Mouse (Mus musculus): ENCODE measurements around the gene Gm28035. TPM values are rescaled to one million over a fixed set of nuclear protein-coding genes. Genes with fewer than 3 reads are reported as not detected.

Gm28035 gene
- polyA plus RNA-seq, 1 experiment from 2014 or later: 0.19 TPM

DNA sequence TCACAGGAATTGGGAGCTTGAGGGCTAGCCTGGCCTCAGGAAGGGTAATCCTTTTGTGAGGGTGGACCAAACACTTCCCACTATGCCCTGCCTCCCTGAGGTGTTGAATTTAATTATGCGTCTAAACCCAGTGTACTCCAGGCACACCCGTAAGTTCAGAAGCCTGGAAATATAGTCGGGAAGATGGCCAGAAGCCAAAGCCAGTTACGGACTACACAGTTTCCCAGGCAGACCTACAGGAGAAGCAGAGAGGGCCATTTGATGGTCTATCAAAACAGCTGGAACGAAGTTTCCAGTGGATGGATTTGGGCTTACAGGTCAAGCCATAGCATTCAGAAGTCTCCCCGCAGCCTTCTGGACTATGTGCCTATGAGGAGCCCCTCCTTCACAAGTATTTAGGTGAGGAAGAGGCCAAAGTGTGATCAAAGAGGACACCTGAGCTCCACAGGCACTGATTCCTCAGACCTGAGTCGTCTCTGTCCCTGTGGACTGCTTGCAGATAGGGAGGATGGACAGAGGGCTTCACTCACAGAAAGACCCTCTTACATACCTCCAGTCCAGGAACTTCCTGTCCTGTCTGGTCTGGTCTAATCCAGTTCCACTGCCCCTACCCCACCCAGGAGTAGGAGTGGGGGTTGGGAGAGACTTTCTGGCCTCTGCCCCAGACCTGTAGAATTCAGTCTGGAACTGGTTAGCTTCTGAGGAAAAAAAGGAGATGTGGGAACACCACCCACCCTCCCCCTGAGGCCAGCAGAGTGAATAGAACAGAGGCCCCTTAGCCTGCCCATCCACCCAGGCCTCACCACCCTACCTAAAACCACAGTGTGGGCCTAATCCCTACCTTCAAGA is 24.5 kb downstream of the Gm28035 start:
- H3K4me3 ChIP-seq: no peak overlapping the region
- no peaks in the 10 kb centered on the region for H3K27me3 ChIP-seq (replicated peaks)
- H3K36me3 ChIP-seq: peaks cover 50% of the 10 kb centered on the region
- H3K4me2 ChIP-seq: 0 out of 2 replicates have a peak overlapping the region, but pooled peaks have one; percentile 55
- peak overlapping the region; percentile 75 for H3K9ac ChIP-seq
- H3K9me3 ChIP-seq: no peaks in the 10 kb centered on the region
- 49% methylated on average over 7 of the region's 7 CpGs for WGBS
- no peak for ATAC-seq (ENCODE audit: extremely low read depth, insufficient number of reproducible peaks, low FRiP score, low TSS enrichment)
- peak overlapping the region; percentile 99 for H3K27ac ChIP-seq (replicated peaks)
- peaks cover 76% of the 10 kb centered on the region for H3K4me1 ChIP-seq

DNA sequence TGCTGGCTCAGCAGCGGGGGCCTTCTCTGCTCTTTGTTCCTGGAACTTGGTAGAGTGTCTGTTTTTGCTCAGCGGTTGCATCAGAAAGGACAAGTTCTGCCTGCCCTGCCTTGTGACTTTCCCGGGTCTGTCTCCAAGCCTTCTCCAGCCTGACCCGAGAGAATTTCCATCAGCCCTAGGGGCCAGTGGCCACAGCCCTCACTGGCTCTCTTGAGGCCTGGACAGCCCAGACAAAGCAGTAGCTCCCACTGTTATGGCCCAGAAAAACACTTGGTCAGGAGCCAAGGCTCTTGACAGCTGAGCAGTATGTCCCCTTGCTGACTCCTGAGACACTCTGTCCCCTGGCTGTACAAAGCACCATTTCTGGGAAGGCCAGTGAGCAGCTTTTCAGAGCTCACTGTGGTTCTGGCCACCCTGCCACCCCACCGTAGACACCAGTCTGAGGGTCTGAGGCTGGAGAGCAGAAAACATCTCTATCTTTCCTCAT is 25.4 kb downstream of the Gm28035 start, which contains the start of gene Phyhd1:
Gene Phyhd1 (plus strand): TSS at position 437 of the 487 bp plus-strand sequence.
- 21% methylated on average over 5 of the region's 5 CpGs for WGBS
- H3K9me3 ChIP-seq: no peaks in the 10 kb centered on the region
- ATAC-seq (ENCODE audit: extremely low read depth, insufficient number of reproducible peaks, low FRiP score, low TSS enrichment): no peak
- H3K4me2 ChIP-seq: peak within 1 kb of the TSS; percentile 55
- H3K4me3 ChIP-seq: peak within 1 kb of the TSS; percentile 32
- no peaks in the 10 kb centered on the region for H3K27me3 ChIP-seq (replicated peaks)
- H3K9ac ChIP-seq: peak within 1 kb of the TSS; percentile 75
- peak within 1 kb of the TSS; percentile 99 for H3K27ac ChIP-seq (replicated peaks)
- H3K36me3 ChIP-seq: peaks cover 41% of the 10 kb centered on the region
- peaks cover 75% of the 10 kb centered on the region for H3K4me1 ChIP-seq

DNA sequence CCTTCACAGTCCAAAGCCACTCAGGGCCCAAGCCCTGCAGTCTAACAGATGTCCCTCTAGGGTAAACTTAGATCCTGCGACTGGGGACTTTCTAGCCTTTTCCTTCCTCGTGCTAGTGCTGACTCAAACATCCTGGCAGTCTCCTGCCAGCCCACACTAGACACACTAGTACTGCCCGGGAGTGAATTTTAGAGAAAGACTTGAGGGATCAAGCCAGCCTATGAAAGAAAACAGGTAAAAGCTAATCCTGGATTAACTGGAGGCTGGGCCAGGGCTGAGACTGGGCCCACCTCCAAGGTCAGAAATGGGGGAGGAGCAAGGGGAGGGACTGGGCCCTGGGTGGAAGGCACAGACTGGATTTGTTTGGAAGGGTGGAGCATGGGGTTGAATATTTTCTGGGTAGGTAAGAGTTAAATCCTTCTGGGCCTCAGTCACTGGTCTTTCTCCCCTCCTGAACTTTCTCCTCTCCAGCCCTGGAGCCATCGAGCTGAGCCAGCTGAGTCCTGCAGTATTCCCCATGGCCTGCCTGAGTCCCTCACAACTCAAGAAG is 26.1 kb downstream of the Gm28035 start:
- no peaks in the 10 kb centered on the region for H3K27me3 ChIP-seq (replicated peaks)
- H3K4me2 ChIP-seq: peak overlapping the region; percentile 55
- no peaks in the 10 kb centered on the region for H3K9me3 ChIP-seq
- ATAC-seq (ENCODE audit: extremely low read depth, insufficient number of reproducible peaks, low FRiP score, low TSS enrichment): no peak
- H3K4me3 ChIP-seq: peak overlapping the region; percentile 32
- 13% methylated on average over 4 of the region's 4 CpGs for WGBS
- peak overlapping the region; percentile 75 for H3K9ac ChIP-seq
- peaks cover 75% of the 10 kb centered on the region for H3K4me1 ChIP-seq
- peak overlapping the region; percentile 99 for H3K27ac ChIP-seq (replicated peaks)
- peaks cover 34% of the 10 kb centered on the region for H3K36me3 ChIP-seq

DNA sequence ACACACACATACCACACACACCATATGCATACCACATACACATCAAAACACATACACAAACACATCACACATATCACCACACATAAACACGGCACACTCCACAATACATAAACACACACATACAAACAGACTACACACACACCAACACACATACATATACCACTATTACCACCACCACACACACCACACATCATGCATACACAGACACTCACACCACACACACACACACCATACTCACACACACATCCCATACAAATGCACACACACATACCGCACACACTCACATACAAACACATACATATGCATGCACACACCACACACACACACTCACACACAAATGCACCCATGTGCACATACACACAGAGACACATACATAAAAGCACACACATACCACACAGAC is 27.1 kb downstream of the Gm28035 start:
- H3K27ac ChIP-seq (replicated peaks): peak overlapping the region; percentile 99; the same call in 1 of the 2 replicates
- H3K36me3 ChIP-seq: peaks cover 29% of the 10 kb centered on the region
- H3K4me3 ChIP-seq: no peak overlapping the region
- no peaks in the 10 kb centered on the region for H3K9me3 ChIP-seq
- no peak overlapping the region for H3K4me2 ChIP-seq
- 95% methylated on average over 2 of the region's 2 CpGs for WGBS
- no peak for ATAC-seq (ENCODE audit: extremely low read depth, insufficient number of reproducible peaks, low FRiP score, low TSS enrichment)
- peaks cover 68% of the 10 kb centered on the region for H3K4me1 ChIP-seq
- 0 out of 2 replicates have a peak overlapping the region, but pooled peaks have one; percentile 2 for H3K9ac ChIP-seq
- no peaks in the 10 kb centered on the region for H3K27me3 ChIP-seq (replicated peaks)

DNA sequence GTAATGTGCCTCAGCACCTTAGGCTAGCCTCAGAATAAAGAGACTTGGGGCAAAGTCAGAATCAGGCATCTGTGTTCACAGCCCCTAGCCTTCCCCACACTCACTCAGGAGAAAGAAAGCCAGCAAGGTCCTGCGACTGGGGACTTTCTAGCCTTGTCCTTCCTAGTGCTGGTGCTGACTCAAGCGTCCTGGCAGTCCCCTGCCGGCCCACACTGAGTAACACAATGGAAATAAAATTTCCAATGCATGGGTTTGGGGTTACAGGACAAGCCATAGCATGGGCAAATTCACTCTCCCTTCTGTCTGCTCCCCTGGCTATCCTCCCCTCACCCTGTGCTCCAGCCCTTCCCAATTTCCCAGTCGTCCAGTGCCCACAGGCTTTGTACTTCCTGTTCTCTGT is 28.0 kb downstream of the Gm28035 start:
- no peak for ATAC-seq (ENCODE audit: extremely low read depth, insufficient number of reproducible peaks, low FRiP score, low TSS enrichment)
- peak overlapping the region; percentile 45 for H3K27ac ChIP-seq (replicated peaks)
- H3K4me3 ChIP-seq: no peak overlapping the region
- H3K4me2 ChIP-seq: no peak overlapping the region
- H3K27me3 ChIP-seq (replicated peaks): no peaks in the 10 kb centered on the region
- WGBS: 46% methylated on average over 4 of the region's 4 CpGs
- no peaks in the 10 kb centered on the region for H3K9me3 ChIP-seq
- 0 out of 2 replicates have a peak overlapping the region, but pooled peaks have one; percentile 12 for H3K9ac ChIP-seq
- H3K4me1 ChIP-seq: peaks cover 60% of the 10 kb centered on the region
- peaks cover 30% of the 10 kb centered on the region for H3K36me3 ChIP-seq

DNA sequence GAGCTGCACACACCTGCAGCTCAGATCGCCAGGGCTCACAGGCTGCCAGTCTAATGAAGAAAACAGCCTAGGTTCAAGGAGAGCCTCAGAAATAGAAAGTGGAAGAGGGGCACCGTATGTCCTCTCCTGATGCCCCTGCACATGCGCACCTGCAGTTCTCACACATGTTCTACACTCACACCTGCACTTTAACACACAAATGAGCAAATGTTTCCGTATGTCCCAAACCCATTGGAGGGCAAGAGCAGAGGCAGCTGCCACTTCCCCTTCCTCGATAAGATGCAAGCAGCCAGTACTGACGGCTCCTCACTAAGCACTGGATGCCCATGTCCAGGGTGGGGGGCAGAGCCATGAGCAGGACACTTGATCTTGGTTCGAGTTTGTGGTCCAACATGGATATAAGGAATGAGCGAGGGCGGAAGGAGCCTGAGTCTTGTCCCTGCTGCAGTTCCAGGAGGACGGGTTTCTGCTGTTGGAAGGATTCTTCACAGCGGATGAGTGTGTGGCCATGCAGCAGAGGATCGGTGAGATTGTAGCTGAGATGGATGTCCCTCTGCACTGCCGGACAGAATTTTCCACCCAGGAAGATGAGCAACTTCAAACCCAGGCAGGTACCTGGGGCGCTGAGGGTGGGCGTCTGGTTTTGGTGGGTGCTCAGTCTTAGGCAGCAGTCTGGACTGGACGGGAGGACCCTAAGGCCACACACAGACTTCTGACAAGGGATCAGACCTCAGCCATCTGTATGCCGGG is 29.0 kb downstream of the Gm28035 start:
- Histone ChIP-seq H3K9ac (peak overlapping the region; percentile 56), H3K27ac (replicated peaks) (peak overlapping the region; percentile 82), H3K4me1 (peaks cover 50% of the 10 kb centered on the region), H3K27me3 (replicated peaks) (no peaks in the 10 kb centered on the region), H3K4me2 (no peak overlapping the region), H3K4me3 (no peak overlapping the region), H3K36me3 (peaks cover 21% of the 10 kb centered on the region), H3K9me3 (no peaks in the 10 kb centered on the region)
- 81% methylated on average over 17 of the region's 17 CpGs for WGBS
- no peak for ATAC-seq (ENCODE audit: extremely low read depth, insufficient number of reproducible peaks, low FRiP score, low TSS enrichment)

DNA sequence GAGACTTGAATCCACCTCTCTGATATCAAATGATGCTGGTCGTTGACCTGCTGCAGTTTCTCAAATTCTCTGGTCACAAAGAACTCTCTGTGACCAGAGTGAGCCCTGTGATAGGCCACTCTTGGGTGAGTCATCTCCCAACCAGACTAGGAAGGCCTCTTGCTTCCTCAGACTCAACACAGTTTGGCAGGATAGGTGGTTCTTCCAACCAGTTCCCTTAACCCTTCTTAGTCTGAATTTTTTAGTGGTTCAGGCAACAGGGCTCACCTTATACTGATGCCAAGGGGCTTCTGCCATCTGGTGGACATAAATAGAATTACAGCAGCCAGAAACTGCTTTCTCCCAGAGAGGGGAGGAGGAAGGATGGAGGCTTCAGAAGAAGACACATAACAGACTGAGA is 29.8 kb downstream of the Gm28035 start:
- WGBS: 18% methylated on average over 1 of the region's 1 CpGs
- peak overlapping the region; percentile 82 for H3K27ac ChIP-seq (replicated peaks)
- H3K9ac ChIP-seq: no peak overlapping the region
- no peaks in the 10 kb centered on the region for H3K27me3 ChIP-seq (replicated peaks)
- H3K36me3 ChIP-seq: peaks cover 18% of the 10 kb centered on the region
- no peaks in the 10 kb centered on the region for H3K9me3 ChIP-seq
- no peak overlapping the region for H3K4me3 ChIP-seq
- peak; percentile 47; the same call in 1 of the 2 replicates for ATAC-seq (ENCODE audit: extremely low read depth, insufficient number of reproducible peaks, low FRiP score, low TSS enrichment)
- no peak overlapping the region for H3K4me2 ChIP-seq
- H3K4me1 ChIP-seq: peaks cover 43% of the 10 kb centered on the region

DNA sequence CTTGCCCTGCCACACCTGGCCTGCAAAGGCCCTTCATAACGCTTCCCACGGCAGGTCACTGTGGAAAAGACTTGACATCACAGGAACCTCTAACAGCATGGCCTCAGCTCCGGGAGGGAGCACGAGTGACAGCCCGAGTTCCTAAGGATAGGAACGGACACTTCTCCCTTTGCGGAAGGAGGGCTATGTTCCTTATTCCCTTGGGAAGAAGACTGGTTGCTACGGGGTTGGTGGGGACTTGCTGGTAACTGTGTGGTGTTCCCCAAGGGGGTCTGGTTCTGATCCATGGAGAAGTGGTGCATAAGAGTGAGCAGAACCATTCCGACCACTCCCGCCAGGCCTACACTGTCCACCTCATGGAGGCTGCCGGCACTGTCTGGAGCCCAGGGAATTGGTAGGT is 40.4 kb downstream of the Gm28035 start, which contains the start of gene Gm28038:
Gene Gm28038 (plus strand): TSS at position 301 of the 400 bp plus-strand sequence.
- Histone ChIP-seq H3K4me3 (no peak within 1 kb of the TSS), H3K27me3 (replicated peaks) (no peaks in the 10 kb centered on the region), H3K4me1 (peaks cover 11% of the 10 kb centered on the region), H3K27ac (replicated peaks) (no peak within 1 kb of the TSS), H3K4me2 (no peak within 1 kb of the TSS), H3K9me3 (no peaks in the 10 kb centered on the region), H3K36me3 (peaks cover 39% of the 10 kb centered on the region), H3K9ac (no peak within 1 kb of the TSS)
- WGBS: 92% methylated on average over 11 of the region's 11 CpGs
- ATAC-seq (ENCODE audit: extremely low read depth, insufficient number of reproducible peaks, low FRiP score, low TSS enrichment): no peak

DNA sequence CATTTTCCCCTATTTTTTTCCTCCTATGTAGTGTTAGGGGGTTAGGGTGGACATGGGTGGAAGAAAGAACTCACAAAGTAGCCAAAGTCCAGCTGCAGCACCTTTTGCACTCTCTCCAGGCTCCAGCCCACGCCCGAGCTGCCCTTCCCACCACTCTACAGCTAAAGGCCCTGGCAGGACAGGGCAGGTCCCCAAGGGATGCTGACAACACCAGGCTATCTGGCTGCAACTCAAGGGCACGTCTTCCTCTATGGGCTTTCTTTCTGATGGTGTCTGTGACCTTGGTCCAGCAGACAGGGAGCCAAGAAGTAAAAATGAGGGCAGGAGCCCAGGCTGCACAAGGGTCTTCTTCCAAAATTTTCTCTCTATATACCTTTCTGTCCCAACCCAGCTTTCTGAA is 41.3 kb downstream of the Gm28035 start:
- H3K9me3 ChIP-seq: no peaks in the 10 kb centered on the region
- no peak overlapping the region for H3K9ac ChIP-seq
- 65% methylated on average over 3 of the region's 3 CpGs for WGBS
- no peak overlapping the region for H3K27ac ChIP-seq (replicated peaks)
- no peaks in the 10 kb centered on the region for H3K27me3 ChIP-seq (replicated peaks)
- H3K4me1 ChIP-seq: peaks cover 11% of the 10 kb centered on the region
- H3K4me2 ChIP-seq: no peak overlapping the region
- peaks cover 39% of the 10 kb centered on the region for H3K36me3 ChIP-seq
- no peak for ATAC-seq (ENCODE audit: extremely low read depth, insufficient number of reproducible peaks, low FRiP score, low TSS enrichment)
- no peak overlapping the region for H3K4me3 ChIP-seq

DNA sequence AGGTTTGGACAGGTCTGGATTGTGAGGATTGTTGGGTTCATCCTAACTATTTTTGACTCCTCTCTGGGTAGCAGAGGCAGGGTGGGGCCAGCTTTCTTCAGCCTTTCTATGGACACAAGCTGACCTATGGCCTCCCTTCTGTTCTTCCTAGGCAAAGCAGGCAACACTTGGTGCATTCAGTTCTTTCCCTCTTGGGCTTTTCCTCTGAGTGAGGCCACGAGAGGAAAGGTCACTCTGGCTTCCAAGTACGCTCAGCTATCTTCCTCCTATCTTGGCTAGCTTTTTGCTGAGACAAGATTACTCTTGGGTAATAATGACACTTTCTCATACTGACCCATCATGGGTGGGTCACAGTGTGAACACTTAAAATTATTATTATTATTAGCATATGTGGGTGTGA is 42.8 kb downstream of the Gm28035 start:
- Histone ChIP-seq H3K4me1 (peaks cover 24% of the 10 kb centered on the region), H3K9ac (no peak overlapping the region), H3K27ac (replicated peaks) (no peak overlapping the region), H3K4me3 (no peak overlapping the region), H3K36me3 (peaks cover 29% of the 10 kb centered on the region), H3K27me3 (replicated peaks) (no peaks in the 10 kb centered on the region), H3K9me3 (no peaks in the 10 kb centered on the region), H3K4me2 (no peak overlapping the region)
- WGBS: 80% methylated on average over 2 of the region's 2 CpGs
- no peak for ATAC-seq (ENCODE audit: extremely low read depth, insufficient number of reproducible peaks, low FRiP score, low TSS enrichment)

DNA sequence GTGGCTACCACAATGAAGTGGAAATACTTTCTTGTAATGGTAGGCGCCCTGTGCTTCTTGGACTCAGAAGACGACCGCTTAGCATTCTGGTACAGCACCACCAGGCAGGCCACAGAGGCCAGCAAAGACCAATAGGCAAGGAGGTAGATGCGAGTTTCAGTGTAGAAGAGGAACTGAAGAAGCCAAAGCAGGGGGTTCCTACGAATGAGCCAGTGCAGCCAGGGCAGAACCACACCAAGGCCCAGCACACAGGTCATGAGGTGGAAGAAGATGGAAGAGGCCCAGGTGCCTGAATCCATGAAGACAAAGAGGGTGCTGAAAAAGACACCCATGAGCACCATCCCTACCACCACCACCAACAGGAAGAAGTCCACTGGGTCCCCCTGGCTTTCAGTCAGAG is 44.6 kb downstream of the Gm28035 start:
- Histone ChIP-seq H3K4me3 (peak overlapping the region; percentile 96), H3K4me1 (peaks cover 24% of the 10 kb centered on the region), H3K27me3 (replicated peaks) (no peaks in the 10 kb centered on the region), H3K9me3 (no peaks in the 10 kb centered on the region), H3K27ac (replicated peaks) (no peak overlapping the region), H3K4me2 (peak overlapping the region; percentile 96), H3K36me3 (peaks cover 38% of the 10 kb centered on the region), H3K9ac (peak overlapping the region; percentile 97)
- 85% methylated on average over 5 of the region's 5 CpGs for WGBS
- no peak for ATAC-seq (ENCODE audit: extremely low read depth, insufficient number of reproducible peaks, low FRiP score, low TSS enrichment)
